8 mouse cellular contexts compared by ENCODE assay signal in the genomic region with DNA sequence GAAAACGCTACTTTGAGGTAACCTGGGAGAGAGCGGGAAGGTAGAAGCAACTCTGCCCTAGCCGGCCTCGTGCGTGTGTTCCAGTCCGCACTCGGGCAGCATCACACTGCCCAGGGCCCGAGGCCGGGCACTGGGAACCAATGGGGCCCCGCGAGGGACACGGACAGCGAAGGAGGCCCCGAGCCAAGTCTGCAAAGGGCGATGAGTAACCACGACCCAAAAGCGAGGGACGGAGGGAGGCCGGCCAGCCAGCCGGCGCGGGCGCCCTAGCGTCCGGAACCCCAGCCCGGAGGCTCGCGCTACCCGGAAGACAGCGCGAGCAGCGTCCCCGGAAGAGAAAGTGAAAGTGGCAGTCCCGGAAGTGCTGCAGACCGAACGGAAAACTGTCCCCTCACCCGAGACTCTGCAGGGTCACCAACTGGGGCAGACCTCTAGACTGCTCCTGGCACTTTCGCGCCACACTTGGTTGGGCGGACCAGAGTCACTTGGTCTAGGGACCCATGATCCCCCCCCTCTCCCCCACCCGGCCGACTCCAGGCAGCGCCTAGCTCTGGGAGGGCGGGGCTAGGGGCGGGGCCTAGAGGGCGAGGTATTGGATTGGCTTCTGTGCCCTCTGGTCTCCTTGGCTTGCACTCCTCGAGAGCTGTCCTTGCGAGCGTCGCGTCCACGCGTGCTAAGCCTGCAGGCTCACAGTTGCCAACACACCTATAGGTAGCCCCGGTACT. TPM values are rescaled to one million over a fixed set of nuclear protein-coding genes. Genes with fewer than 3 reads are reported as not detected.
DNase-seq lines count a peak whose midpoint lies in the region; ATAC-seq and TF ChIP-seq lines count a peak whose summit lies in the region.

A gene (minus strand): TSS at position 553 of the 725 bp plus-strand sequence.

- peak within 1 kb of the TSS; percentile 86 for H3K4me2 ChIP-seq in heart, embryonic 15.5 days
- H3K4me2 ChIP-seq in liver, embryonic 14.5 days (ENCODE audit: low read depth), result peak within 1 kb of the TSS; percentile 94
- peak within 1 kb of the TSS; percentile 90 for H3K4me2 ChIP-seq in neural tube, embryonic 11.5 days (ENCODE audit: low read depth)
- peak within 1 kb of the TSS; percentile 91 for H3K4me2 ChIP-seq in stomach, postnatal 0 days (replicated peaks; ENCODE audit: low read depth)

- peak within 1 kb of the TSS; percentile 84 for H3K4me3 ChIP-seq in brown adipose tissue, adult 24 weeks (ENCODE audit: insufficient read depth, low read depth, low read length)
- peak within 1 kb of the TSS; percentile 90 for H3K4me3 ChIP-seq in forebrain, embryonic 10.5 days
- H3K4me3 ChIP-seq in heart, embryonic 15.5 days, result peak within 1 kb of the TSS; percentile 96
- peak within 1 kb of the TSS; percentile 92 to 98 for H3K4me3 ChIP-seq in liver, embryonic 14.5 days (ENCODE audit: insufficient read depth in 1 of 2, low read depth in 2 of 2, low read length in 2 of 2)
- peak within 1 kb of the TSS; percentile 83 for H3K4me3 ChIP-seq in neural tube, embryonic 11.5 days (ENCODE audit: low read depth, low read length)
- H3K4me3 ChIP-seq in stomach, postnatal 0 days (ENCODE audit: low read depth, low read length), result peak within 1 kb of the TSS; percentile 79

- peak; percentile 89 for ATAC-seq in CD4-positive, CD25-positive, alpha-beta regulatory T cell, adult 4 months
- ATAC-seq in heart, embryonic 15.5 days (replicated peaks; ENCODE audit: insufficient number of reproducible peaks, insufficient read depth, low FRiP score, low read depth), result peak; percentile 94
- ATAC-seq in liver, embryonic 14.5 days (ENCODE audit: insufficient read depth), result peak; percentile 94
- peak; percentile 95 for ATAC-seq in neural tube, embryonic 11.5 days (ENCODE audit: insufficient read depth, low FRiP score, low TSS enrichment)
- peak; percentile 95 for ATAC-seq in stomach, postnatal 0 days (ENCODE audit: low FRiP score, low TSS enrichment)

- peaks cover 12% of the 10 kb centered on the region for H3K4me1 ChIP-seq in brown adipose tissue, adult 24 weeks (ENCODE audit: control insufficient read depth, insufficient read depth, insufficient read length, low read length)
- peaks cover 35% of the 10 kb centered on the region for H3K4me1 ChIP-seq in forebrain, embryonic 10.5 days
- H3K4me1 ChIP-seq in heart, embryonic 15.5 days (replicated peaks), result peaks cover 32% of the 10 kb centered on the region
- H3K4me1 ChIP-seq in liver, embryonic 14.5 days (replicated peaks; ENCODE audit: control insufficient read depth in 2 of 2, insufficient read depth in 2 of 2, low read length in 1 of 2), result peaks cover 8 to 11% of the 10 kb centered on the region in 2 experiments
- H3K4me1 ChIP-seq in neural tube, embryonic 11.5 days (ENCODE audit: control insufficient read depth, insufficient read depth, low read length), result peaks cover 8% of the 10 kb centered on the region
- H3K4me1 ChIP-seq in stomach, postnatal 0 days (replicated peaks; ENCODE audit: control insufficient read depth, insufficient read depth), result no peaks in the 10 kb centered on the region; the same call in 1 of the 2 replicates

- H3K9ac ChIP-seq in heart, embryonic 15.5 days, result peak within 1 kb of the TSS; percentile 90
- peak within 1 kb of the TSS; percentile 88 for H3K9ac ChIP-seq in liver, embryonic 14.5 days (replicated peaks)
- H3K9ac ChIP-seq in neural tube, embryonic 11.5 days (ENCODE audit: low read length), result peak within 1 kb of the TSS; percentile 92
- peak within 1 kb of the TSS; percentile 89 for H3K9ac ChIP-seq in stomach, postnatal 0 days (ENCODE audit: low read length)

- peaks cover 35% of the 10 kb centered on the region for H3K36me3 ChIP-seq in forebrain, embryonic 10.5 days (replicated peaks)
- H3K36me3 ChIP-seq in heart, embryonic 15.5 days, result peaks cover 14% of the 10 kb centered on the region; the same call in 1 of the 2 replicates
- H3K36me3 ChIP-seq in liver, embryonic 14.5 days (replicated peaks; ENCODE audit: control insufficient read depth, insufficient read depth, low read depth), result peaks cover 2% of the 10 kb centered on the region
- peaks cover 3% of the 10 kb centered on the region; the same call in 1 of the 2 replicates for H3K36me3 ChIP-seq in neural tube, embryonic 11.5 days (ENCODE audit: control insufficient read depth, insufficient read depth, low read length)
- no peaks in the 10 kb centered on the region for H3K36me3 ChIP-seq in stomach, postnatal 0 days (ENCODE audit: control insufficient read depth, insufficient read depth, low read length)

- TF ChIP-seq EP300 in liver, embryonic 14.5 days (IDR thresholded peaks at IDR 0.05; ENCODE audit: low read depth), result no peak
- no peak for TF ChIP-seq EP300 in stomach, postnatal 0 days (optimal IDR thresholded peaks at IDR 0.05)

- H3K9me3 ChIP-seq in forebrain, embryonic 10.5 days, result no peaks in the 10 kb centered on the region
- H3K9me3 ChIP-seq in heart, embryonic 15.5 days (replicated peaks), result no peaks in the 10 kb centered on the region
- no peaks in the 10 kb centered on the region for H3K9me3 ChIP-seq in liver, embryonic 14.5 days (ENCODE audit: control insufficient read depth, low read length)
- no peaks in the 10 kb centered on the region for H3K9me3 ChIP-seq in neural tube, embryonic 11.5 days (ENCODE audit: control insufficient read depth, low read length)
- H3K9me3 ChIP-seq in stomach, postnatal 0 days (ENCODE audit: control insufficient read depth, low read length), result no peaks in the 10 kb centered on the region

- TF ChIP-seq CTCF in liver, embryonic 14.5 days (IDR thresholded peaks at IDR 0.05; ENCODE audit: low read depth), result no peak; the same call in 1 of the 2 replicates
- no peak; the same call in 1 of the 2 replicates for TF ChIP-seq CTCF in stomach, postnatal 0 days (IDR thresholded peaks at IDR 0.05; ENCODE audit: low read depth)

- peak within 1 kb of the TSS; percentile 97 for H3K27ac ChIP-seq in brown adipose tissue, adult 24 weeks (replicated peaks; ENCODE audit: low read depth, low read length)
- peak within 1 kb of the TSS; percentile 93 for H3K27ac ChIP-seq in forebrain, embryonic 10.5 days
- peak within 1 kb of the TSS; percentile 97 for H3K27ac ChIP-seq in heart, embryonic 15.5 days
- H3K27ac ChIP-seq in liver, embryonic 14.5 days, result peak within 1 kb of the TSS; percentile 93
- H3K27ac ChIP-seq in neural tube, embryonic 11.5 days (ENCODE audit: low read depth, low read length), result peak within 1 kb of the TSS; percentile 78
- peak within 1 kb of the TSS; percentile 94 for H3K27ac ChIP-seq in stomach, postnatal 0 days (replicated peaks)

- peak; percentile 89 for DNase-seq in forebrain, embryonic 10.5 days (ENCODE audit: extremely low spot score, low spot score)
- DNase-seq in kidney, postnatal 25 days, result peak; percentile 85 to 94
- DNase-seq in liver, embryonic 14.5 days (ENCODE audit: low read depth in 3 of 3, low spot score in 3 of 3), result peak; percentile 84 to 87 (median 86)
- peak; percentile 92 for DNase-seq in neural tube, embryonic 11.5 days (ENCODE audit: low spot score)
- peak; percentile 95 for DNase-seq in stomach, postnatal 0 days (ENCODE audit: low spot score)

- WGBS in forebrain, embryonic 10.5 days, result under 1% methylated on average over 54 of the region's 54 CpGs
- under 1% methylated on average over 54 of the region's 54 CpGs for WGBS in heart, embryonic 15.5 days
- WGBS in liver, embryonic 14.5 days (ENCODE audit: insufficient replicate concordance), result under 1% methylated on average over 52 of the region's 54 CpGs
- under 1% methylated on average over 54 of the region's 54 CpGs for WGBS in neural tube, embryonic 11.5 days
- WGBS in stomach, postnatal 0 days, result under 1% methylated on average over 52 of the region's 54 CpGs

- H3K27me3 ChIP-seq in forebrain, embryonic 10.5 days (ENCODE audit: poor library complexity, severe bottlenecking), result peaks cover 6% of the 10 kb centered on the region
- H3K27me3 ChIP-seq in heart, embryonic 15.5 days, result no peaks in the 10 kb centered on the region
- H3K27me3 ChIP-seq in liver, embryonic 14.5 days (ENCODE audit: control insufficient read depth, insufficient read depth, low read length), result no peaks in the 10 kb centered on the region
- H3K27me3 ChIP-seq in neural tube, embryonic 11.5 days (ENCODE audit: control insufficient read depth, insufficient read depth, low read length), result no peaks in the 10 kb centered on the region
- H3K27me3 ChIP-seq in stomach, postnatal 0 days (ENCODE audit: control insufficient read depth, insufficient read depth, low read length), result no peaks in the 10 kb centered on the region

RNA-seq across cellular contexts. Expression of the gene that starts here (rescaled TPM):
- 10 to 100 TPM; 53.4 to 74.3 TPM for polyA plus RNA-seq in CD4-positive, CD25-positive, alpha-beta regulatory T cell, adult 4 months (2017; shearing (Covaris generic))
- polyA plus RNA-seq in brown adipose tissue, adult 24 weeks (2012; ENCODE audit: insufficient read depth, insufficient read length, missing spikeins), result 38.1 and 47.7 TPM in 2 replicates
- 98.1 and 98.2 TPM in 2 replicates for polyA plus RNA-seq in forebrain, embryonic 10.5 days (2016; fragmentation: Nextera tagmentation; extraction: Ambion mirVana)
- polyA plus RNA-seq in heart, embryonic 15.5 days (2015; fragmentation: Nextera tagmentation; extraction: Ambion mirVana), result 54.3 and 79.1 TPM in 2 replicates
- 49.6 and 54.5 TPM in 2 replicates for polyA plus RNA-seq in liver, embryonic 14.5 days (2012; rRNA removed)
- 34.3 and 38.8 TPM in 2 replicates for polyA plus RNA-seq in liver, embryonic 14.5 days (2014; fragmentation: Nextera tagmentation; extraction: Ambion mirVana)
- 69.2 and 77.8 TPM in 2 replicates for polyA plus RNA-seq in neural tube, embryonic 11.5 days (2014; fragmentation: Nextera tagmentation; extraction: Ambion mirVana)
- 49.8 and 53.6 TPM in 2 replicates for polyA plus RNA-seq in stomach, postnatal 0 days (2015; fragmentation: Nextera tagmentation; extraction: Ambion mirVana)

Comparison
In these comparisons a context has a peak if more than half of its experiments do, and no peak if none do; other contexts are left out.
1. Peak in every context shown above with its lines: DNase-seq, ATAC-seq, H3K4me3 ChIP-seq and H3K27ac ChIP-seq.